Mouse (Mus musculus) kidney, postnatal 4 days (tissue): ENCODE results near the gene Ovca2.
"Not testable (repeated sequence)": the region's sequence is repeated elsewhere in the genome, so short reads cannot be mapped to it uniquely, and the experiment has no call there.

Source experiments
- DNase-seq, 2 experiments: peaks; one replicate each; pipeline ENCODE4 v3.0.0; 2021; ENCODE audit warnings: mixed read lengths in 2 of 2

Gene Ovca2

DNA sequence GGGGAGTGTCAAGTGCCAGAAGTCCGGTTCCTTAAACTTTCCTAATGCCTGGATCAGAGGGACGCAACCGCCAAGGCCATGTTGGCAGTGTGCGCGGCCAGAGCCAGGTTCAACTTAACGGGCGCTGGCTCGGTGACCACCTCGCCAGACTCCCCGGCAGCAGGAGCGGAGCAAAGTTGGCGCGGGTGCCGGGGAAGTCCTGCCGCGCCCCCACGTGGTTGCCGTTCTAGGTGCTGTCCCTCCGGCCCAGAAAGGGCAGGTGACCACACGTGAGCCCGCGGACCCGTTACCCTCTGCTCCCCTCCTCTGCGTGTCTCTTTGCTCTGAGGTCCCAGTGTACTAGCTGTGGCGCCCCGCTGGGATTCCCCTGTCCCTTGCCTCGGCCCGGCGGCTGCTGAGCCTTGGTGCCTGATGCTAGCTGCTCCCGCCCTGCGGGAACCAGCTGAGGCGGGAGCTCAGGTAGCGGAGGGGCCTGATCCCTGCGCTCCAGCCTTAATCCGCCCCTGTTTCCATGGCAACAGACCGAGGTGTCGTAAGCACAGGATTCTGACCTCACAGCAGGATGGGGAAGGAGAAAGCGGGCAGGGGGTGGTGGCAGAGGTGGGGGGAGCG, 16.3 kb upstream of the Ovca2 start:
- DNase-seq: peak; percentile 63 to 76

DNA sequence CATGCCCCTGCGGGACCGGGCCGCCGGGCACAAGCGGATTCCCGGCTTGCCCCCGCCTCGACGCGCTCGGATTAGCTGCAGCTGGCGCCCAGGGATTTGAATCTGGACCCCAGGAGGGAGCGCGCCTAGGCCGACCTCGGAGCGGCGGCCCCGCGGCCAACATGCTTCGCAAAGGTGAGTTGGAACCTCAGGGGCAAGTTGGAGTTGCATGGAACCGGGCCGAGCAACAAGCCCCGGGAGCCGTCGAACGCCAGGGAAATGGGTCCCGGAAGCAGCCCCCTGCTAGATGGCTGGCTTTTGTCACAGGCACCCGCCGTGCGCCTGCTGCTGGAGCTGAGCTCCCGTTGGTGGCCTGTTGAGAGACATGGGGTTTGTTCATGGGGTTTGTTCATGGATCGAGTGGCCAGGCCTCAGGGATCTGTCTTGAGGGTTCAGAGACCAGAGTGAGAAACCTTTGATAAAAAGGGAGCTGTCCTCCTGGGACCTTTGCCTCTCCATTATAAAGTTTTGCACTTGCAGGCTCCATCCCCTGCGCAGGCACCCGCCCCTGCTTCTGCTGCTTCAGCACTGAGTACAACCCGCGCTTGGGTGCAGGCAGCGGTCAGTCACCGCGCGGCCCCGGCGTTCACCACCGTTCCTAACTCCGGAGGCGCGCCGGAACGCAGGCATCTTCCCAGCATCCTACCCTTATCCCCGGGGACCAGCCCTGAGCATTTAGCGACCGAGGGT, 15.7 kb upstream of the Ovca2 start:
- peak; percentile 47 to 62 for DNase-seq

DNA sequence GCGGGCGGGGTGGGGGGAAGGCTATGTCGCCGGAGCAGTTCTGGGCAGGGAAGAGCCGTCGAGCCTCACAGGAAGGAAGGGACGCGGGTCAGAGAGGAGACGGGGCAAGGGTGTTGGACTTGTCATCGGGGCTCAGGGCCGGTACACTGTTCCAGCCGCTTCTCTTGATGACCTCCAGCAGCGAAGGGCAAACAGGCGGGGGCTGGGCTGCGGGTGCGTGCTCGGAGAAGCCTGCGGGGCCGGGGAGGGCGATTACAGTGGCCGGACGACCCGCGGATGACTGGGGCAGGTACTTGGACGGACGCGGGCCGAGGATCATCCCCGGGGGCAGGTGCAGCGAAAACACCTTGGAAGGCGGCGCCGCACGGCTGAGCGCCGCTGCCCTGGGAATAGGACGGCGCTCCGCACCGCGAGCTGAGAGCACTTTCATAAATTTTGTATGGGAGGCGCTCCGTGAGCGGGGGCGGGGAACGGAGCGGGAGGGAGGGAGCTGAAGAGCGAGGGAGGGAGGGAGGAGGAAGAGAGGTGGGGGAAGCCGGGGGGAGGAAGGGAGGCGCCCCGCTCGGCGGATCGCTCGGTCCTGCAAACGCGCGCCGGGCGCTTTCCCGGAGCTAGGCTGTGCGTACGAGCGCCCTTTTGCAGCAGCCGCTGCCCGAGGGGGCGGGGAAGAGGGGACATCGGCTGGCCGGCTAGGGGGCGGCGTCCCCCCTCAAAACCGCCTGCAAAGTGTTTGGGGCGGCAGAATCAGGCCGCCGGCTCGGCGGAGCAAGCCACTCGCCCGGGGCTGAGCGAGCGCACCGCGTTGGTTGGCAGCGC, 14.8 kb upstream of the Ovca2 start, which contains the start of gene Rtn4rl1:
Rtn4rl1 (plus strand) TSS at position 528 of the 816 bp plus-strand sequence.
- DNase-seq: peak; percentile 70 to 79

DNA sequence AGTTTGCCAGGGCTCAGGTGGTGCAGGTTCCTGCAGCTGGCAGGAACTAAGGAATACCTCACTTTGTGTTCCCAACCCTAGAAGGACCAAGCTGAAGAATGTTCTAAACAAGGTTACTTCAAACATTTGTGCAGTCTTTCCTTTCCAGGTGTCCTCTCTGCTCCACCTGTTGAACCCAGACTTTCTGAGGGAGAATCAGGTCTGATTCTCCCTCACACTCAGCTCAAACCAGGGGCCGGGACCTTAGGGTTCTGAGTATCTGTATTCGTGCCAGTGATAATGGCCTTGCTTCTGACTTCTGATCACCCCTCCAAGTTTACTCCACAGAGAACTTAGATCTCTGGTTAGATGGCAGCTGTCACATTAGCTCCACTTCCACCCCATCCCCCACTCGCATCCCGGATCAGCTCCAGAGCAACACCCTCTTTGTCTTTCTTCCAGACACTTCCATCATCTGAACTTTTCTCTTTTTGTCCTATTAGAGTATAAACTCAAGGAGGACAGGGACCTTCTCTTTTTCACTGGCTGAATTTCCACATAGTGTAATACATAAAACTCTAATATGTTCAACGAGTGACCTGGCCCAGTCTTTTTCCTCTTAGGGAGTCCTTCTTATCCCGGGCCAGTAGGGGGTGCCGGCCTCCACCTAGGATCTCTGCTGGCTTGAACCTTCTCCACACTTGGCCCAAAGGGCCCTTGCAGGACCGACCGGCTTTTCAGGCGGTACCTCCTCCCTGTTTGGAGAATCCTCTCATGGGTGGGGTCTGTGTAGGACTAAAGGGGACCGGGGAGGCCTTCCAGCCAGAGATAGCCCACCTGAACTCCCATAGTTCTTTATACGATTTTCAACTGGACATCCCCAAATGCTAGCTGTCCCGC, 13.9 kb upstream of the Ovca2 start:
- DNase-seq: peak; percentile 86 to 92

DNA sequence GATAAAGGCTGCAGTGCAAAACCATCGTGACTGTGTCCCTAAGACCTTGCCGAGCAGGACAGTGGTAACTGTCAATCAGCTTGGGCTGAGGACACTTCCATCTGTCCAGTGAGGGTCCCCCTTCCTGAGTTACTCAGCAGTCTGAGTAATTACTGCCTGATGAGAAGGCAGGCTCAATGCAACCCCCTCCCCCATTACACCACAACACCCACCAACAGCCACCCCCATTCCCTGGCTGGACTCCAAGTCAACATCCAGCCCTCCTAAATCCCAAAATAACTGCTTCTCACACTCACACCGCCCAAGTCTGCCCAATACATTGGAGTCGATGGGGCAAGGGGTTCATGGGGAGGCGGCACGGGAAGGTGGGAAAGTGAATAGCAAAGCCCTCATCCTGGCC, 13.2 kb upstream of the Ovca2 start:
- DNase-seq: no peak

DNA sequence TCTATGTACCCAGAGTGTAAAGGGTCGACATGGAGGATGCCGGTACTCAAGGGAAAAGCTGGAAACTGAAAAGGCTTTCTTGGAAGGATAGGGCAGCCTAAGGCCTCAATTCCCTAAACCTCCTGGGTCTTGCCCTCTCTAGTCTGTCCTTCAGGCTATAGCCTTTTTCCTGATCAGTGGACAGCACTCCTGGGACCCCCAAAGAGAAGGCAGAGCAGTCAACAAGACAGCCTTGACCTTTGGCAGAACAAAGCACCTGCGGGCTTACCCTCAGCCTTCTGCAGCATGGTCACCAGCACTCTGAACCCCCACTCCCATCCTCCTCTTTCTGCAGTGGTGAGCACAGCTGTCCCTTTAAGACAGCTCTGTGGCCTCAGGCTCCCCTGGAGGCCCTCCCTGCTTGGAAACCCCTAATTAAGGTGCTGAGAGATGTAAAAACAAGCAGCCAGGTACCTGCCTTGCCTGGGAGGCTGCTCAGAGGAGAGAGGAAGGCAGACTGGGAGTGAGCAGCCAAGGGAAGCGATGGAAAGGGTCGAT, 12.3 kb upstream of the Ovca2 start, which contains the start of gene Dph1:
Dph1 (minus strand) TSS at position 337 of the 537 bp plus-strand sequence.
- DNase-seq: no peak

DNA sequence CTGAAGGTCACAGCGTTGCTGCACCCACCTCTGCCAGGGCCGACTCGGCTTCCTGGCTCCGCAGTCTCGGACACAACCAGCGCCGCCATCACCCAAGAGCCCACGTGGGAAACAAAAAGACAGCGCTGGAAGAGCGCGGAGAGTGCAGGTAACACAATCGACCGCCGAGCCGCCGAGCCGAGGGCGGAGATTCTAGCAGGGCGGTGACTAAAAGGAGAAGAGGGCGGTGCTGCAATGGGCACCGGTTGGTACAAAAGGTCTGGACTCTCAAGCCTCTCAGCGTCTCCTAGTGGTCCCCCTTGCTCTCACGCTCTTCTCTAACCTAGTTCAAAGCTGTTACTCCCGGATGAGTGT, 11.7 kb upstream of the Ovca2 start:
- DNase-seq: peak; percentile 85 to 91

DNA sequence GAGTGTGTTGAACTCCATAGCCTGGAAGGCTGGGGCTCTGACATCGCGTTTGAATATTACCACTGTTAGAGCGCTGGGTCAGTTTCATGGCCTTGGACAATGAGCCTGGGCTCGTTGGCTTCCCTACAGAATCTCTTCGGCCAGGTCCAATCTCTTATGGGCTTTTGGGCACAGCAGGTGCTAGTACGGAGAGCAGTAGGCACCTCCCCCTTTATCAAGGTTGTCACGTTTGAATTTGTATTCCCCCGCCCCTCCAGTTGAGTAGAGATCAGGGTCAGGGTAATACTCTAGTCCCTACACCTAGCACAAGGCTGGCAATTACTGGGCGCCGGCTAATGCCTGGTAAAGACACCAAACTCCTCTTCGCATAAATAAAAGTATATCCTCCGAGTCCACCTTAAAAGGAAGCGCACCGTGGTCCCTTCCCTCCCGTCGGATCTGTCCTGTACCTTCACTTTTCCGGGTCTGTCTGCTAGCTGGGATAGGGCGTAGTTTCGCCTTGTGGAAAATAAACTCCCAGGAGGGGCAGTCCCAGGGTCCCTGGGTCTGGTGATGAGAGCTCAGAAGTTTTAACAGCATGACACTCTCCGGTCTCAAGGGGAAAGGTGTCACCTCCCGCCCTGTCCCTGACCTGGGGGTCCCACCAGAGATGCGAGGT, 11.2 kb upstream of the Ovca2 start:
- no peak for DNase-seq

DNA sequence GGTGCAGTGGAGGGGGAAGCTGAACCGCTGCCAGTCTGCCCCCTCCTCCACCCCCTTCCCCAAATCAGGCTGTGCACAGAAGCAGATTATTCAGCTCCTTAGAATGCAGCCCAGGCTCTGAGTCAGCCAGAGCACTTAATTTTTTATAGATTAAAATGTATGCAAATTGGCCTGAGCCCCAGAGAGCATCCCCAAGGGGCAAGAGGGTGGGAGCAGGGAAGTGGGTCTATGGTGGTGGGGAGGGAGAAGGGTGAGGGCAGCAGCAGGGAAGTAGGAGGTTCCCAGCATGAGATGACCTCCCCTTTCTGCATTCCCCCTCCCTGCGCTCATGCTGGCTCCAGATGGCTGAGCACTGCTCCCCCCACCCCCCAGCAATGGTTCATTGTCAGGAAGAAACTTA, 6.4 kb upstream of the Ovca2 start:
- no peak for DNase-seq

DNA sequence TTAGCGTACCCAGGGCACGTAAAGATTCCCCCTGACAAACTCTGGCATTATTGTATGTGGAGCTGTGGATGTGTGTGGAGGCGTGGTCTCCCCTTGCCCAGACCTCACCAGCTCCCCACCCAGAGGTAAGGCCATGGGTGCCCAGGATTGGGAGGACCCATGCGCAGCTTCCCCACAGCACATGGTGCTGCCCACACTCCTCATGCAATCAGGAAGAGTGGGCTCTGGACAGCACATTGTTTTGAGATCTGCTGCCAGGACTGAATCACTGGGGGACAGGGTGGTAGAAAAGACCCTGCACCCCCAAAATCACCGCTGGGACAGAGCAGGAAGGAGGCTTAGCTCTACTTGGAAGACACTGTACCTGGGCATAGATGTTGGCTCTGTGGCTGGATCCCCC, 5.9 kb upstream of the Ovca2 start:
- no peak for DNase-seq

DNA sequence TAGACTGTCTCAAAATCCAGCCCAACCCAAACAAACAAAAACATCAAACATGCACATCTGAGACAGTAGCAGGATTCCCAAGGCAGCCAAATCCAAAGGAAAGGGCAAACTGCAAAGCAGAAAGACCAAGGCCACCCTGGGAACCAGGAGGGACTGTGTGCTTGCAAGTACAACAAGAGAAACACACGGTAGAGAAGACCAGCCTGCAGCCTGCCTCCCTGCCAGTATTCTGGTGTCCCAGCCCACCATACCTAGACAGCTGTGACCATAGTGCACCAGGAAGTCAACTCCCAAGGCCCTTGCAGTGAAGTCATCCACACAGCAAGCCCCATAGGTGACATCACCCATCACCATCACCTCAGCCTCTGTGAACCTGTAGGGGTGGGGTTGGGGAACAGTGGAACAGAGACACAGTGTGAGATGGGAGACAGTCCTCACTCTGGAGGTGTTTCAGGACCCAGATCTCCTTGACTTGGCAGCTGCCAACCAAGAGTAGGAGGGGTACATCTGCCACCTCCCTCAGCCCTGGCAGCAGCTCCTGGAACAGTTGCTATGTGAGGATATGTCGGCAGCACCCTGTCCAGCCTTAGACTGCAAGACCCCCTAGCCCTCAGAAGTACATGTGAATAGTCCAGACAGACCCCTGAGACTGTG, 5.4 kb upstream of the Ovca2 start:
- no peak for DNase-seq

DNA sequence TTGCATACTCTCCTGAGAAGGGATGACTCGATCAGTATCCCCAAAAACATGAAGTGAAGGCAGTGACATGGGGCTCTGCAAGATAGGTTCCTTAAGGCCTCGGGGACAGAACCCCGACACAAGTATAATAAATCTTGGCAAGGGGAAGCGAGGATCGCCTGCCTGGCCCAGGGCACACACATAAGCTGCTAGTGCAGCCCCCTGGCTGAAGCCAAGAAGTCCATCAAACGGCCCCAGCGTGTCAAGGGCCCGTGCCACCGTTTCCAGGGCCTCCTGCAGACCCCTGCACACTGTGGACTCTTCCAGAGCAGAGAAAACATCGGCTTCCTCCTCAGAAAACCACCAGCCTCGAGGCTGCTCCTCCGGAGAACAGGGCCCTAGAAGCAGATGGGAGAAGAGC, 624 bp downstream of the Ovca2 start:
- DNase-seq: no peak

DNA sequence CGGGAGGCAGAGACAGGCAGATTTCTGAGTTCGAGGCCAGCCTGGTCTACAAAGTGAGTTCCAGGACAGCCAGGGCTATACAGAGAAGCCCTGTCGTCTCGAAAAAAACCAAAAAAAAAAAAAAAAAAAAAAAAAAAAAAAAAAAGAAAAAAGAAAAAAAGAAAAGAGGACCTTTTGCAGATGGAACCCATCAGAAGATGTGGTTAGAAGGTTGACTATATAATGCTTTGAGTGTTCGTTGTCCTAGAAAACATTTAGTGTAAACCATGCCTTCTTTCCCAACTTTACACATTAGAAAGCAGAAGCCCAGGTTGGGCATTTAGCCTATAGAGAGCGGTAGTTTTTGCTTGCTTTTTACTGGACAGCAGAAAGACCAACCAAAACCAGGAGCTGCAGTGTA, 4.1 kb downstream of the Ovca2 start:
- DNase-seq: not testable (repeated sequence)

DNA sequence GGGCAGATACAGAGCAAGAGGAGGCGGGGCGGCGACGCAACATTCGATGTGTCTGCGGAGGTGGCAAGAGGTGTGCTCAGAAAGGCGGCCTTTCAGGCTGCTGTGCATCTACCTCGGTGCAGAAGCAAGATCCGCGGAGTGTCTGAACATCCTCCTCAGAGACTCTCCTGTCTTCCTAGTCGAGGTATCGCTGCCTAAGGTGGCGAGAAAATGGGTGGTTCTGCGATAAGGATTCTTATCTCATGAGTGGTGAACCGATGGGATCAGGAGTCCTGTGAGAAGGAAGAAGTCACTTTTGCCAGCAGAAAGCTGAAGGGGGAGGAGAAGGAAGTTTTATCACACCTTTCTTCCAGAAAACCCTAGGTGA, 4.9 kb downstream of the Ovca2 start:
- peak in 1 of 2 experiments; percentile 3 for DNase-seq

DNA sequence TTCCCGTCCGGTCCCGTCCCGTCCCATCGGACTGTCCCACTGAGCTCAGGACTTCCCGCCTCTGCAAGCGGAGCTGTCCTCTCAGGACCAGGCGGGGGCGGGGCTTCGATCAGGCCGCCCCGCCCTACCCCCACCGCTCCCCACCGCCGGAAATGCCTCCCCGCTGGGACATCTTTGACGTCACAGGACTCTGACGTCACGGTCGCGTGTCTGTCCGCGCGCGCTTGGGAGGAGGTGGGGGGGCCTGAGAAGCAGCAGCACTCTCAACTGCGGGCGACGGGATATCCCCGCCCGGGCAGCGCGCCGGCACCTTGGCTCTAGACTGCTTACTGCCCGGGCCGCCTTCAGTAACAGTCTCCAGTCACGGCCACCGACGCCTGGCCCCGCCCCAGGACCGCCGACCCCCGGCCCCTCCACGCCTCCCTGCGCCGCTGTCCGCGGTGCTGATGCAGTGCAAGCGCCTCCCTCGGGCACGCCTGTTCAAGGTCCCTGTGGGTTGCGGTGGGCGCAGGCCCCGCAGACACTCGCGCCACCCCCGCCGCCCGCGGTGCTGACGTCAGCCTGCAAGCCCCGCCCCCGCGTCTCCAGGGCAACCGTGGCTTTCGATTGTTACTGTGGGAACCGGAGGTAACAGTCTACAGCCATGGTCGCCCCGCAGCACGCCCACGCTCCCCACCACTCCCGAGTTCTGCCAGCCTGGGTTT, 5.4 kb downstream of the Ovca2 start:
- DNase-seq: peak; percentile 93 to 95

DNA sequence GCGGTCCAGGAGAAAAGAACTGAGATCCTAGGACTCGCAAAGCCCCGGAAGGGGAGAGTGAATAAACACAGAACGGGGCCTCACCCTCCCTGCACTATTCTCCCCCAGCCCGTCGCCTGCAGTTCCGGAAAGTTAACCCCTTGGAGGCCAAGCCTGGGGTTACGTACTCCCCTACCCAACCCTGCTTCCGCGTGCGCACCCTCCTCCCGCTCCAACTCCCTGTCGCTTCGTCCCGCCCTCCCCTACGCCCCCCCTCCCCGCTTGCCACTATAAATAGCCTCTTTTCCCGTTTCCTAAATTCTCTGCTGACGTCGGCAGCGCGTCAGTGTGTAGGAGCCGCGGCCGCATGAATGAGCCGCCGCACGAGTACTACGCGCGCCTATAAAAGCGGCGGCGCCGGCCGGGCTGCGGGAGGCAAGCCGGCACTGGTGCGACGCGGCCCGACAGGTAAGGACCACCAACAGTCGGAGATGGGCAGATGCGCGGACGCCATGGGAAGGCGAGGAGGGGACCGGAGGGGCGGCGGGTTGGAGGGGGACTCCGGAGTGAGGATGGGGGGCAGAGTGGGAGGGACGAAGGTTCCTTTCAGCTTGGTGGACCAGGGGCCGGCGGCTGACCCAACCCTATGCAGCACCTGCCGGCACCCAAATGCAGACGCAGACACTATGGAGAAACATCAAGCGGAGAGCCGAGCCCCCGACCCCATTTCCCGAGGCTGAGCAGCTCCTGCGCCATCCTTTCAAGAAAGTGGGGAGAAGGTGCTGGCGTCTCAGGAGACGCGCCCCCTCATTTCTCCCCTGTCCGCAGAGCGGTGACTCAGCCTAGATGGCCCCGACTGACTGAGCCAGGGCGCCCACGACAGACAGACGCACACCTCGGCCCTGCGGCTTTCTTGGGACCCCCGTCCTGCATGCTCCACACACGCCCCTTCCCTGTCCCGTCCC, 6.2 kb downstream of the Ovca2 start:
- DNase-seq: peak; percentile 49 to 62

DNA sequence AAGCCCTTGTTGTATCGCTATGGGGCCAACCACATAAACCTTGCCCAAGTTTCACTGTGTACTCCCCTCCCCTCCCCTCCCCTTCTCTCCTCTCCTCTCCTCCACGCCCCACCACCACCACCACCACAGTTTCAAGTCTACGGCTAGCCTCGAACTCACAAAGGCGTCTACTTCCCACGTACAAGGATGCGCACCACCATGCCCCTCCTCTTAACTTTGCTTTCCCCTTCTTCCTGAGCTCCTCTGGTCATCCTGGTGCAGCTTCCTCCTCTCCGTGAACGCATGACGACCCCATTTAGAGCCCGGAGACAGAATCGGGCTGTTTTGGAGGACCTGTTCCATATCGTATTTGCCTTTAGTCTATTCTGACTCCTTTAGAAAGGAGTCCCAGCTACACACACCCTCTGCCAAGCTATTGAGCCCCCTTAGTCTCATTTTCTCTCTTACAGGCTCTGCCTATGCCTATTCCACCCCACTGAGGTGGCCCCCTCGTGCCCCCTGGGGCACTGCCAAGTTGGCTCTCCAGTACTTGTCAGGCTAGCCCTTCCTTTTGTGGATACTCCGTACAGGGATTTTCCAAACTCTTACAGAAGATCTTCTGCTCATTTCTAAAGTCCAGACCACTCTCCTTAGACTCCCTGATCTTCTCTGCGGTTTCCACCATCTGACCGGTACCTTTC, 7.3 kb downstream of the Ovca2 start:
- peak; percentile 14 to 27 for DNase-seq

DNA sequence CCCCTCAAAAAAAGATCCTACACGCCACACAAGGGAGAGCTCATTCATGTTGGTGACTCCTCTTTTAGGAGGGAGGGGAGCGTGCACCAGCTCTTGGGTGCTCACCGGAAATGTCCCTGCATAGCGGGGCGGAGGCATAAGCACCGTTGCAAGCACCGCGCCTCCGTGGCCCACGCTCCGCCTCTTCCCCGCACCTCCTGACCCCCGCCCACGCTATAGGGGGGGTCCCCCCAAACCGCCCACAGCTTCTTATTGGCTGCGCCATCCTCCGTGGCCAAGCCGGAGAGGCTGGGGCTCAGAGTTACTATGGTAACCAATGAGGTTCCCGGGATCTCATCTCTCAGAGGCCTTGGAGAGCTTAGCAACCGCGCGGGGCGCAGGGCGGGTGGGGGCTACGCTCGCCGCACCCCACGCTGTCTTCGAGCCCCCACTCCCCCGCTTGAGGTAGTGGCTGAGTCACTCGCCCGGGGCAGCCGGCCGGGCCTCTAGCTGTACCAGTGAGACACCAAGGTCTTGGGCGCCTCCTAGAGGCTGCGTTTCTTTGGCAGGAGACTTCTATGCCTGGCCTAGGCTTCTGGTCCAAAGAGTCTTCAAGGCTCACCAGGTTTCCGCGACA, 8.4 kb downstream of the Ovca2 start:
- DNase-seq: peak; percentile 97
